Mouse (Mus musculus) kidney, adult 2 months (tissue): ENCODE measurements at regions not wholly inside any gene's neighbourhood (a gene's known extent, or its start where the extent isn't known, plus 50 kb on each side); places are given as distances from the start of the nearest gene placed in this dataset.

Source experiments
- DNase-seq: peaks from one replicate; pipeline ENCODE4 v3.0.0; 2021
- H3K27ac ChIP-seq: fragments of 200-500 bp; 2 replicates; pipeline ENCODE4 v1.5.1; 2012; ENCODE audit warnings: low read depth, low read length, control low read depth, inconsistent platforms; ENCODE audit not compliant: insufficient read depth
- H3K27me3 ChIP-seq: fragments of 200-500 bp; replicated peaks from 2 replicates; pipeline ENCODE4 v1.6.1; 2012; ENCODE audit warnings: mild to moderate bottlenecking, moderate library complexity, low read length, inconsistent platforms; ENCODE audit not compliant: control insufficient read depth, insufficient read depth
- H3K36me3 ChIP-seq: fragments of 200-500 bp; 2 replicates; pipeline ENCODE4 v1.6.1; 2012; ENCODE audit warnings: mild to moderate bottlenecking, moderate library complexity, low read length, inconsistent platforms; ENCODE audit not compliant: control insufficient read depth, insufficient read depth
- H3K4me1 ChIP-seq: fragments of 200-500 bp; 2 replicates; pipeline ENCODE4 v1.6.1; 2011; ENCODE audit warnings: low read length; ENCODE audit not compliant: control insufficient read depth, insufficient read depth
- H3K4me3 ChIP-seq: fragments of 200-500 bp; 2 replicates; pipeline ENCODE4 v1.5.1; 2011; ENCODE audit warnings: mild to moderate bottlenecking, low read depth, low read length, control low read depth; ENCODE audit not compliant: insufficient read depth
- CTCF ChIP-seq: fragments of 200-500 bp; conservative IDR thresholded peaks from 2 replicates; pipeline ENCODE4 v1.5.1; 2011; ENCODE audit warnings: low read depth, mild to moderate bottlenecking, control low read depth, low read length, moderate library complexity, mixed read lengths; ENCODE audit not compliant: insufficient read depth, insufficient read length
- POLR2A ChIP-seq: fragments of 200-500 bp; IDR thresholded peaks from one replicate; pipeline ENCODE4 v1.6.1; 2011; ENCODE audit warnings: low read depth, low read length, control low read depth
- WGBS: fragments of 180-500 bp; shearing (Covaris S2); methylation state at CpG from one replicate; pipeline ENCODE4 v1.1.7; 2018; 5-methylcytosine and 5-hydroxymethylcytosine counted together

DNA sequence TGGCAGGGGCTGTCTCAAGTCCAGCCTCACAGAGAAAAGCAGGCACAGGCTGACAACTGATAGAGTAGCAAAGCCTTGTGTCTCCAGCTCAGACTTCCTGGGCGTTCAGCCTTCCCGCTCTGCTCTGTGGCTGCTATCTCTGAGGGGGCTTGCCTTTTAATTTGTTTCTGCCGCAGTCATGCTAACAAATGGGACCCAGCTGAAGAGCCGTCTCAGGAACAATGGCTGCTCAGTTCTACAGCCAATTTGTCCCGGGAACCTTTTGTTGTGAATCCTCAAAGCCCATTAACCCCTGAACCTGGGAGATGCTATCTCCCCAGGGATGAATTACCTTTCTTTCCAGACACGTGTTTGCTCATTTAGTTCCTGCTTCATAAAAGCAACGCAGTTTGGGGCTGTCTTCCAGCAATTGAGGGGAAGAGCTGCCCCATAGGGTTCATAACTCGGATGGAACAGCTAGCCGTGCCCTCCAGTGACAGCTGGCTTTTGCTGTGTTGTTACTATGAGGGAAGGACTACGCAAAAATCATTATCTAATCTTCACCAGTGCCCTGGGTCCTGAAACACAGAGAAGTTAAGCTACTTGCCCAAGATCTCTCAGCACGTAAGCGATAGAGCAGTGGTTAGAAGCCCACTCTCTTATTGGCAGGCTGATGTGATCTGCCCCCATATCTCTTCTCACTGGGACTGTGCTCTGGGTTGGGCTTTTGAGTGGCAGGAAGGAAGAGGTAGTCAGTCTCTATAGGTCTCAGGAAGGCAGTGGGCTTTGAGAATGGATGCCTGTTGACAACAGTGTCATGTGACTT is 240.9 kb downstream of the Rybp start:
- H3K4me3 ChIP-seq: no peak overlapping the region
- no peak for DNase-seq
- no peak for TF ChIP-seq CTCF
- TF ChIP-seq POLR2A: no peak

DNA sequence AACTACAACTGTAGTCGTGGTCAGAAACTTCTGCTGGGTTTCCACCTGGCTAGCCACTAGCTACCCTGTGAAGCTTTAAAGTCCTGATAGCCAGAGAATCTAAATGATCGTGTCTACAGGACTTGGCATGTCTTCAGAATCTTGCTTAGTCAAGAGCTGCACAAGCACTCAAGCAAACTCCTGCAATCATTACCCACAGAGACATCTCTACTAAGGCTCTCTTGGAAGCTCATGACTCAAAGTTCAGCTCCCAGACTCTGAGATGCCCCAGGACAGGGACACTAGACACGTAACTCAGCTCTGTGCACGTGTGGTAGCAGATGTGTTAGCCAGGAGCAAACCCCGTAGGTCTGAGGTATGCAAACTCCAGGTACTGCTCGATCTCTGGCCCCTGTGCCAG is 242.2 kb downstream of the Rybp start:
- H3K4me1 ChIP-seq: no peaks in the 10 kb centered on the region
- no peak overlapping the region for H3K4me3 ChIP-seq

More for the DNA sequence above, 240.9 kb downstream of the Rybp start:
- no peak overlapping the region for H3K27ac ChIP-seq
- no peaks in the 10 kb centered on the region for H3K27me3 ChIP-seq
- WGBS: 65% methylated on average over 12 of the region's 12 CpGs
- H3K4me1 ChIP-seq: no peaks in the 10 kb centered on the region
- H3K36me3 ChIP-seq: no peaks in the 10 kb centered on the region

DNA sequence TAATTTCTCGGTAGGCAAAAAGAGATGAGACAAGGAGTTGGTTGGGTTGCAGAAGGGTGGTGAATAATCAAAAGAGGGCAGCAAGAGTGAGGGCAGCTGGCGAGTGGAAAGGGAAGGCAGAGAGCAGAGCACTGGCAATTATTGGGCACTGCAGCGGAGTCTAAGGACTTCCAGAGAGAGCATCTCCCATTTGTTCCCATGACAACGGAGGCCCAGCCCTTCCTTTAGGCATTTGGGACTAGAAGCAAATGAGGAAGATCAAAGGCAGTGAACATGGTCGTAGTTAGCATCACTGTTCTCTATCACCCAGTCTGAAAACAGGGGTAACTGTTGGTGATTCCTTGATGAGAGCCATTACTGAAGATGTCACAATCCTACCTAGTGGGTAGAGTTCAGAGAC is 246.1 kb downstream of the Rybp start:
- WGBS: 67% methylated on average over 5 of the region's 5 CpGs
- TF ChIP-seq POLR2A: no peak
- Histone ChIP-seq H3K4me1 (no peaks in the 10 kb centered on the region), H3K27me3 (no peaks in the 10 kb centered on the region), H3K27ac (no peak overlapping the region), H3K36me3 (no peaks in the 10 kb centered on the region), H3K4me3 (no peak overlapping the region)
- DNase-seq: no peak

More for the DNA sequence above, 242.2 kb downstream of the Rybp start:
- H3K27me3 ChIP-seq: no peaks in the 10 kb centered on the region
- H3K36me3 ChIP-seq: no peaks in the 10 kb centered on the region
- WGBS: 64% methylated on average over 6 of the region's 6 CpGs
- no peak overlapping the region for H3K27ac ChIP-seq
- TF ChIP-seq CTCF: no peak
- TF ChIP-seq POLR2A: no peak
- peak; percentile 77 for DNase-seq

DNA sequence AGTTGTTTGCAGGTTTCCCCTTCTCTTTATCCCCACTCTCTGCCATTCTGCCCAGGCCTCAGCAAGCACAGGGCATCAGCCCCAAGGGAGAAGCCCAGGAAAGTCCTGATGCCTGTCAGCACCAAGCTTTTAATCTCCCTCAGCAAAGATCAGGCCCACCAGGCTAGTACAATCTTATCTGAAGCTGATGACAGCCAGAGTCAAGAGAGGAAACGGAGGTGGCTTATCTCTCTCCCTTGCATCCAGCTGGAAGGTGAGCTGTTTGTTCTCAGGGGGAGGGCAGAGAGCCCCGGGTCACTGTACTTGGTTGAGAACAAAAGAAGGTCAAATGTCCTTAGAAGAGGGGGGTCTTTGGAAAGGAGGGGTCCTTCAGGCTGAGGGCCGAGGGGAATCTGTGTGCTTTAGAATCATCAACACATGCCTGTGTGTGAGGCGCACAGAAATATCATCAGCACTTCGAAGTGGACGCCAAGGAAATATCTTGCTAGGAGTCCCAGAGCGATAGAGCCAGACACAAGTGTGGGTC is 246.8 kb downstream of the Rybp start:
- WGBS: 66% methylated on average over 7 of the region's 7 CpGs
- Histone ChIP-seq H3K27ac (no peak overlapping the region), H3K27me3 (no peaks in the 10 kb centered on the region), H3K4me1 (no peaks in the 10 kb centered on the region), H3K36me3 (no peaks in the 10 kb centered on the region), H3K4me3 (no peak overlapping the region)
- TF ChIP-seq POLR2A (no peak), CTCF (no peak)
- DNase-seq: no peak

DNA sequence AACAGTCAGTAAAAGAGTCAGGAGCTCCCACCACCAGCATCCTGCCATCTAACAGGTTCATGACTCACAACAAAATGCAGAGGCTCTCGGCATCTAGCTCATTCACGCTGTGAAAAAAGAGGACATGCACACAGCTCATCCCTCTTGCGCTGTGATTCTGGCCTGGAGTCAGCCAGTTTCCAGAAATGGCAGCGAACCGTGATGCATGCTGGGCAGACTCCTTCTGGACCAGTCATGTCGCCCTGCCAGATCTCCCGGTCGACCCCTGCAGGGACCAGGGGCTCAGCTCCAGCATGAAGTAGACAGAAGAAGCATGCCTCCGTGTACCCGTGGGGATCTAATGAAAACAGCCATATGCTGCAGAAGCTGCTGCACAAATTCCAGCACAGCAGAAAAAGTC is 254.6 kb downstream of the Rybp start:
- DNase-seq: peak; percentile 64
- Histone ChIP-seq H3K4me3 (no peak overlapping the region), H3K4me1 (no peaks in the 10 kb centered on the region), H3K27me3 (no peaks in the 10 kb centered on the region), H3K27ac (no peak overlapping the region), H3K36me3 (no peaks in the 10 kb centered on the region)
- no peak for TF ChIP-seq CTCF
- TF ChIP-seq POLR2A: no peak
- 84% methylated on average over 10 of the region's 10 CpGs for WGBS

DNA sequence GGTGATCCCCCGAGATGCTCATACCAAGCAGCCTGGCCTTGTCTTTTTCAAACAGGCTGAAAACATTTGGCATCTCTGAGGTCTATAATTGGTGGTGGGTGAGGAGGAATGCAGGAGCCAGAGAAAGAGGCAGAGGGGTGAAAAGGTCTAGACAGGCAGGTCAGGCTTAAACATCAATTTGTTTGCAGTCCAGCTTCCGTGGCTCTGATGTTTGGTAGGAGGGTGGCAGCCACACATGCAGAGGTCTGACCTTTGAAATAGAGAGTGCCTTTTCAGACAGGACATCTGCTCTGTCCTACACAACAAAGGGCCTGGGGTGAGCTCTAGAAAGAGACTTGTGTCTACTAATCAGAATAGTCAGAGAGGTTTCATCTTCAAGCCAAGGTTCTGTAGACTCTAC is 256.8 kb downstream of the Rybp start:
- DNase-seq: no peak
- no peaks in the 10 kb centered on the region for H3K27me3 ChIP-seq
- no peak overlapping the region for H3K4me3 ChIP-seq
- H3K36me3 ChIP-seq: no peaks in the 10 kb centered on the region
- 62% methylated on average over 2 of the region's 2 CpGs for WGBS
- no peak overlapping the region for H3K27ac ChIP-seq
- H3K4me1 ChIP-seq: no peaks in the 10 kb centered on the region
- no peak for TF ChIP-seq CTCF
- no peak for TF ChIP-seq POLR2A

DNA sequence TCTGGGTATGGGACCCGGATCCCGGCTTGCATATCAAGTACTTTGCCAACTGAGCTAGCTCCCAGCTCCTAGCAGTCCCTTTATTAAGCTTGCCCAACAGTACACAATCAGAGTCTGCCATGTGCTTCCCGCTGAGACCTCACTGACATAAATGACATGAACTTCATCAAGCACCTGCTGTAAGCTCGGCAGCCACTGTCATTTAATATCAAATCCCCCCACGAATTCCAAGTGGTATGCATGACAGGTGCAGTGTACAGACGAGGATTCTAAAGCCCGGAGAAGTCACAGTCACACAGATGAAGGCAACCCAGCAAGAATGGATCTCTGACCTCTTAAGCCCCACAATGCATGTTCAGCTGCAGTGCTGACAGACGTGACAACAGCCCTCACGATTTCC is 257.3 kb downstream of the Rybp start:
- no peak overlapping the region for H3K4me3 ChIP-seq
- H3K27me3 ChIP-seq: no peaks in the 10 kb centered on the region
- no peak for TF ChIP-seq CTCF
- no peak for TF ChIP-seq POLR2A
- WGBS: 62% methylated on average over 9 of the region's 9 CpGs
- H3K27ac ChIP-seq: no peak overlapping the region
- no peaks in the 10 kb centered on the region for H3K4me1 ChIP-seq
- no peak for DNase-seq
- H3K36me3 ChIP-seq: no peaks in the 10 kb centered on the region
